Mouse (Mus musculus): Measurements from ENCODE around the gene Zfp970. TPM values are rescaled to one million over a fixed set of nuclear protein-coding genes. Genes with fewer than 3 reads are reported as not detected.
"Not testable (repeated sequence)": the region's sequence is repeated elsewhere in the genome, so short reads cannot be mapped to it uniquely, and the experiment has no call there.

Zfp970 gene
- 0.29 and 0.76 TPM in 2 replicates for polyA plus RNA-seq (2012)

DNA sequence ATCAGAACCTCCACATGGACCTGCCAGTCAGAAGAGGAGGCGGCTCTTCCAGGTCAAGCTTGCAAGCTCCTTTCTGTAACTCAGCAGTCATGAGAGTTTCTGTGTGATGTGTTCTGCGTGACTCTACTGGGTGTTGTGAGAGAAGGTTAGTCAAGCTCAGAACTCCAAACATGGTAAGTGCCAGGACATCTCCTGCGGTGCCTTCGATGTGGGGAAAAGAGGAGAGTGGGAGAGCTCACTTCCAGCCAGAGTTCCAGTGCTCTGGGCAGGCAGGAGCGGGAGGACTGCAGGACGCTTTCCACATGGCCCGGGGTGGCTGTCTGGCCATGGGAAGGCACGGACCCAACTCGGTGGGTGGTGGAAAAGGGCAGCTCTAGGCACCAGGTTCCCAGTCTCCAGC, at the start of gene Zfp970:
TSS of gene Zfp970 (plus strand) at position 58 of the 400 bp plus-strand sequence.
- TF ChIP-seq GATA1 (IDR thresholded peaks at IDR 0.05; ENCODE audit: low read length): not testable (repeated sequence)

DNA sequence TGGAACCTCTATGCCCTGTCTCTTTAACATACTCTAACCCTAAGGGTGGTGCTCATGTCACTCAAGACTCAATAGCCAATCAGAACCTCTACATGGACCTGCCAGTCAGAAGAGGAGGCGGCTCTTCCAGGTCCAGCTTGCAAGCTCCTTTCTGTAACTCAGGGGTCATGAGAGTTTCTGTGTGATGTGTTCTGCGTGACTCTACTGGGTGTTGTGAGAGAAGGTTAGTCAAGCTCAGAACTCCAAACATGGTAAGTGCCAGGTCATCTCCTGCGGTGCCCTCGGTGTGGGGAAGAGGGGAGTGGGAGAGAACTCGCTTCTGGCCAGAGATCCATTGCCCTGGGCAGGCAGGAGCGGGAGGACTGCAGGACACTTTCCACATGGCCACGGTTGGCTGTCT, 33.5 kb downstream of the Zfp970 start, which contains the start of gene Gm14403:
TSS of gene Gm14403 (plus strand) at position 149 of the 400 bp plus-strand sequence.
- not testable (repeated sequence) for TF ChIP-seq GATA1 (IDR thresholded peaks at IDR 0.05; ENCODE audit: low read length)

DNA sequence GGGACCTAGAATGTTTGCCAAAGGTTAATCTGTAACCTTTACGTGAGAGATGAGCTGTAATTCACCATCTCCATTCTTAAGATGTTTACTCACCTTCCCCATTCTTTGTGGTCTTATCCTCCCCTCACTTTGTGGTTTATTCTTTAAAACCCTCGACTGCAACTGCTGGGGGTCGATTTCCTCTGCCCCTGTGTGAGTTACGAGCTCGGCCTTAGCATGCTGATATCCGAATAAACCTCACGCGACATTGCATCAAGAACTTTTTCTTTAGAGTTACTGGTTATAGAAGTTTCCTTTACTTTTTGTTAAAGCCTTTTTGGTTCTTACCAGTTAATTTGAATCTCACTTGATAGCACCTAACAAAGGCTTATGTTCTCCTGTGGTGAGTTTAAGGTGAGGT, 55.5 kb downstream of the Zfp970 start:
- TF ChIP-seq GATA1 (IDR thresholded peaks at IDR 0.05; ENCODE audit: low read length): no peak

DNA sequence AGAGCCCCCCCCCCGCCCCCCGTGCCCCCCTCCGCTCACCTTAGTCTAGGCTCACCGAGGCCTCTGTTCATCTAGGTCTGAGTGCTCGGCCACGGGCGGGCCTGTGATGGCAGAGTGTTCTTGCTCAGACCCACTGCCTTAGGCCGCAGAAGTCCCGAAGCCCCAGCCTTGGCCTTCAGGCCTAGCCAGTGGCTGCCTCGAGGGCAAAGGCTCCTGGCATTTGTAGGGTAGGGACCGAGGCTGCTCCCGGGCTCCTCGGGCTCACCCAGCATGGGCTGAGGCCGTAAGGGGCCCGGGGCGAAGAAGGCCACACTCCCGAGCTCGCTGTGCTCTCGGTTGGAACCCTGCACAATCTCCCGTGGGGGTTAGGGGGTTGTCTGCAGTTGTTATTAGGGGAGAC, 58.5 kb downstream of the Zfp970 start:
- no peak for TF ChIP-seq GATA1 (IDR thresholded peaks at IDR 0.05; ENCODE audit: low read length)

Other genes starting within 250 kb of the Zfp970 start
- gene Gm14409, start 197.7 kb upstream of the Zfp970 start, polyA plus RNA-seq (2012): 0.16 TPM in 1 of 2 replicates, not detected in the other
- gene Gm14412, start 140.4 kb upstream of the Zfp970 start, polyA plus RNA-seq (2012): 0.16 TPM in 1 of 2 replicates, not detected in the other
- gene Gm14418, start 66.4 kb upstream of the Zfp970 start, polyA plus RNA-seq (2012): not detected in 2 replicates
- not detected in 2 replicates for gene Gm14403, start 33.5 kb downstream of the Zfp970 start, polyA plus RNA-seq (2012)
- gene Gm14406, start 113.5 kb downstream of the Zfp970 start, polyA plus RNA-seq (2012): not detected in 2 replicates

Measured in G1E-ER4 (cell line).